Mouse (Mus musculus) lung, adult 10 weeks (tissue): Measurements from ENCODE around the gene Ddx59. TPM values are rescaled to one million over a fixed set of nuclear protein-coding genes. Genes with fewer than 3 reads are reported as not detected.

Source experiments
- polyA plus RNA-seq: library from polyadenylated mRNA; stranded (reverse); fragments of 350-450 nt; fragmentation: Illumina TruSeq; extraction: RNeasy Lipid Tissue Mini Kit (QIAGEN cat#74804); gene quantifications from one replicate; pipeline ENCODE4 v1.2.3, GENCODE M21; 2014; ENCODE audit warnings: low read depth, low replicate concordance; ENCODE audit not compliant: insufficient read depth

Gene Ddx59
- 4.2 TPM for polyA plus RNA-seq

GRCm38 (mm10) chr1:136414798-136415755 lies at the start of gene Ddx59:
Gene Ddx59 (plus strand): TSS chr1:136415271.

GRCm38 (mm10) chr1:136466143-136466811 lies 51.2 kb downstream of the Ddx59 start, which contains the start of gene Kif14:
Gene Kif14 (plus strand): TSS chr1:136466343.

Other genes starting within 250 kb of the Ddx59 start
- not detected for gene Mroh3, start 202.4 kb upstream of the Ddx59 start, polyA plus RNA-seq
- 0.94 TPM for gene Inava, start 181.0 kb upstream of the Ddx59 start, polyA plus RNA-seq
- gene Gpr25, start 154.4 kb upstream of the Ddx59 start, polyA plus RNA-seq = not detected
- gene Camsap2, start 69.2 kb upstream of the Ddx59 start, polyA plus RNA-seq = 12.1 TPM
- 0.12 TPM for gene Kif14, start 51.1 kb downstream of the Ddx59 start, polyA plus RNA-seq
- 7.5 TPM for gene Zfp281, start 209.6 kb downstream of the Ddx59 start, polyA plus RNA-seq